Mouse (Mus musculus): Measurements from ENCODE around the gene Slf2.

Slf2 gene

GRCm38 (mm10) chr19:44930744-44931453 is at the start of gene Slf2:
TSS of gene Slf2 (plus strand) at chr19:44931151.
- DNase-seq (ENCODE audit: extremely low spot score, low read depth, low spot score), result peak; percentile 83

GRCm38 (mm10) chr19:44882552-44883024 is 48.4 kb upstream of the Slf2 start:
- DNase-seq (ENCODE audit: extremely low spot score, low read depth, low spot score), result no peak

- no peak for DNase-seq (ENCODE audit: extremely low spot score, low read depth, low spot score)
These were observed 46.6 kb upstream of the Slf2 start for GRCm38 (mm10) chr19:44884331-44884730.

GRCm38 (mm10) chr19:44886475-44886874 is 44.5 kb upstream of the Slf2 start:
- DNase-seq (ENCODE audit: extremely low spot score, low read depth, low spot score), result no peak

- no peak for DNase-seq (ENCODE audit: extremely low spot score, low read depth, low spot score)
These were observed 43.2 kb upstream of the Slf2 start for GRCm38 (mm10) chr19:44887679-44888235.

- DNase-seq (ENCODE audit: extremely low spot score, low read depth, low spot score), result no peak
These were observed 41.4 kb upstream of the Slf2 start for GRCm38 (mm10) chr19:44889548-44889947.

- DNase-seq (ENCODE audit: extremely low spot score, low read depth, low spot score), result no peak
These were observed 39.5 kb upstream of the Slf2 start for GRCm38 (mm10) chr19:44891446-44891845.

- no peak for DNase-seq (ENCODE audit: extremely low spot score, low read depth, low spot score)
These were observed 37.6 kb upstream of the Slf2 start for GRCm38 (mm10) chr19:44893231-44893871.

GRCm38 (mm10) chr19:44895245-44895644 is 35.7 kb upstream of the Slf2 start:
- DNase-seq (ENCODE audit: extremely low spot score, low read depth, low spot score), result no peak

GRCm38 (mm10) chr19:44896450-44896849 is 34.5 kb upstream of the Slf2 start:
- no peak for DNase-seq (ENCODE audit: extremely low spot score, low read depth, low spot score)

GRCm38 (mm10) chr19:44897521-44897920 is 33.4 kb upstream of the Slf2 start:
- DNase-seq (ENCODE audit: extremely low spot score, low read depth, low spot score), result no peak

- no peak for DNase-seq (ENCODE audit: extremely low spot score, low read depth, low spot score)
These were observed 32.3 kb upstream of the Slf2 start for GRCm38 (mm10) chr19:44898646-44899045.

GRCm38 (mm10) chr19:44899104-44899793 is 31.7 kb upstream of the Slf2 start:
- no peak for DNase-seq (ENCODE audit: extremely low spot score, low read depth, low spot score)

- DNase-seq (ENCODE audit: extremely low spot score, low read depth, low spot score), result no peak
These were observed 30.8 kb upstream of the Slf2 start for GRCm38 (mm10) chr19:44899947-44900773.

- no peak for DNase-seq (ENCODE audit: extremely low spot score, low read depth, low spot score)
These were observed 29.9 kb upstream of the Slf2 start for GRCm38 (mm10) chr19:44901047-44901446.

GRCm38 (mm10) chr19:44902324-44902723 is 28.6 kb upstream of the Slf2 start:
- no peak for DNase-seq (ENCODE audit: extremely low spot score, low read depth, low spot score)

- DNase-seq (ENCODE audit: extremely low spot score, low read depth, low spot score), result no peak
These were observed 27.5 kb upstream of the Slf2 start for GRCm38 (mm10) chr19:44903343-44904000.

GRCm38 (mm10) chr19:44904141-44904720 is 26.7 kb upstream of the Slf2 start:
- DNase-seq (ENCODE audit: extremely low spot score, low read depth, low spot score), result no peak

- no peak for DNase-seq (ENCODE audit: extremely low spot score, low read depth, low spot score)
These were observed 25.6 kb upstream of the Slf2 start for GRCm38 (mm10) chr19:44905316-44905715.
